Mouse (Mus musculus) mesoderm, embryonic 11.5 days (tissue): Measurements from ENCODE around the gene Ptcra.
"Not testable (repeated sequence)": the region's sequence is repeated elsewhere in the genome, so short reads cannot be mapped to it uniquely, and the experiment has no call there.

ENCODE experiments used
- DNase-seq: peaks from one replicate; pipeline ENCODE4 v3.0.0-alpha.2; 2012; ENCODE audit warnings: low read depth, low spot score

Gene Ptcra

DNA sequence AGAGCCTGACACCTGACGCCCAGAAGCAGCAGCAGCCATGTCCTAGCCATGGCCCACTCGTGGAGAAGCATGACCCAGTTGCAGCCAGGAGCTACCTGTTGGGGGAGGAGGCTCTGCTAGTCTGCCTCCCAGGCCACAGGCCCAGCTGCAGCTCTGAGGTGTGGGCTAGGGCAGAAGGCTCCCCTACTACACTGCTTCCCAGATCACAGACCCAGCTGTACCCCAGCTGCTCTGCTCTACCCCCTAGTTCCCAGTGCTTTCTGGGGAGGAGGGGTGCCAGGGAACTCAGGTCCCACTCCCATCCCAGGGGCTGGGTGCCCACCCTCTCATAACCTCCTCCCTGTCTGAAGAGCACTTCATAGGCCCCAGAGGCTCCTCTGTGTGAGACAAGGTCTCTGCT is at the start of gene Ptcra:
Gene Ptcra (minus strand): TSS at position 169 of the 400 bp plus-strand sequence.
- DNase-seq, result no peak

DNA sequence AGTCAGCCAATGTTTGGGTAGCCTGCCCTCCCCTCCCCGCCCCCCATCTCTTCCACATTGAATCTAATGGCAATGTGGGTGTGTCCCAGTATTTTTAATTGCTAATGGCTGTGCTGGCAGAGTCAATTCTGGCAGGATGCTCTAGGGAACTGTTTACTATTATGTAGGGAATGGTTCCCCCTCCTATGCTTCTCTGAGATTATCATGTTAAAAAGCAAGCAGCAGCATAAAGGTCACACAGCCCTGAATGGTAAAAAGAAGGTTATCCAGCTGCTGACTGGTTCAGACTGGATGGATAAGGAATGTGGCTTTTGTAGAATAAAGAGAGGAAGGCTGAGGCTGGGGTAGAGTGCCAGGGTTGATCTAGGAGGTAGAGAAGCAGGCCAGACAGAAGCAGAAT is 48.9 kb upstream of the Ptcra start:
- no peak for DNase-seq

DNA sequence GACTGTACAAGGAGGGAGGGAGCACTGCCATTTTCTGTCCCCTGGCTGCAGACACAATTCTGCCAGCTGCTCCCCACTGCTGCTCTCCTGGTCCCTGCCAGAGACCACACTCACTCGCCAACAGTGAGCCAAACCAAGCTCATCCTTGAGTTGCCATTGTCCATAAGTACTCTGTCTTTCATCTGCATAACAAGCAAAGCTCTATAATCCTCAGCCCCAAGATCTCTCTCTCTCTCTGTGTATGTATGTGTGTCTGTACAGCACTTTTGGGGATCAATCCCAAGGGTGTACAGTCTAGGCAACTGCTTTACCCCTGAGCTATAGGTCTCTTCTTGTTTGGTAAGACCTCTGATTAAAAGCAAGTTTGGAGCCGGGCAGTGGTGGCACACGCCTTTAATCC is 47.2 kb upstream of the Ptcra start:
- DNase-seq, result no peak

DNA sequence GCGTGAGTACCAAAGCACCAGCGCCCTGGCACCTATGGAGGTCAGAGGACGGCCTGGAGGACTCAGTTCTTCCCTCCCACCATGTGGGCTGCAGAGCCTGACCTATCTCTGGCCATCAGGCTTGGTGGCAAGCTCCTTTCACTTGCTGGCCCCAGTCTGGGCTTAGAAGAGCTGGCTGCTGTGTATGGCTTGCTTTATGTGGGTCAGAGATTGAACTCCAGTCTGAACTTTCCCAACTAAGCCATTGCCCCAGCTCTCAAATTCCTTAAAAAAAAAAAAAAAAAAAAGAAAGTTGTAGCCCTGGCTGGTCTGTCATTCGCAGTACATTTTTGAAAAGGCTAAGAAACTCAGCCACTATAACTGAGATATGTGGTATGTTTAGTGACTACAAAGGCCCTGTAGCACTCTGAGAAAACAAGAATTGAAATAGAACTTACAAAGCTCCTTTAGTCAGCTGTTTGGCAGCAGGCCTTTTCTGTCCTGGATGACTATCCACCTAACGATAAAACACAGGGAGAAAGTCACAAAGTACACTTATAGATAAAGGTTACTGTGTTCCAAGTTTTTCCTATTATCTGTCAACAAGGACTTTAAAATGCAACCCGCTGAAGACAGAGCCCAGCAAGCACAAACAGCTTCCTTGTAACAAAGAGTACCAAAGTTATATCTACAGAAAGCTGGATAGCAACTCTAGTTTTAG is 45.8 kb upstream of the Ptcra start:
- no peak for DNase-seq

DNA sequence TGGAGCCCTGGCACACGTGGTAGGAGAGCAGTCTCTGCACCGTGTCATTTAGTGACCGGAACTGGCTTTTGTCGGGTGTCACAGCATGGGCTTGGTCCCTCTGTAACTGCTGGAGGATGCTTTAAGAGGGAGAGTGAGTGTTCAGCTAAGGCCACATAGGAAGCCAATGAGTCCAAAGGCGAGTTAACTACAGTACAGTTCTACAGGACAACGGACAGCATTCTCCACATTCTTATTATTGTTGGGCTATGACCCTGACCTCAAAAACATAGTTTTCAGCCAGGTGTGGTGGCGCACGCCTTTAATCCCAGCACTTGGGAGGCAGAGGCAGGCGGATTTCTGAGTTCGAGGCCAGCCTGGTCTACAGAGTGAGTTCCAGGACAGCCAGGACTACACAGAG is 44.9 kb upstream of the Ptcra start:
- no peak for DNase-seq

DNA sequence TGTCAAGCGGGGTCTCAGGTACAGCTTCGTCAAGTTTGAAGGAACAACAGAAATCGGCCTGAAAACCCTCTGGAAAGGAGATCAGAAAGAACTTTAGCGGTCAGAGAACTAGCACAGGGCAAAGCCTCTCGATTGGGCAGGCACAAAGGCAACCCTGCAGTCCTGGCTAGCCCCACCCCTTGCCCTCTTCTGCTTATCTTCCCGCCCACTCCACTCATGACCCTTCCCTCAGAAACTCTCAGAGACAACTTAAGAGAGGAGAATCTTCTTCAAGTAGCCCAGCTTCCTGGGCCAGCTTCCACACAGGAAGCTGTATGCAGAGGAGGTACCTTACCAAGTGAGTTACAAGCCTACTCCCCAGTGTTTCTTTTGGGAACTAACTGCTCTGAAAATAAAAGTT is 38.2 kb upstream of the Ptcra start:
- no peak for DNase-seq

DNA sequence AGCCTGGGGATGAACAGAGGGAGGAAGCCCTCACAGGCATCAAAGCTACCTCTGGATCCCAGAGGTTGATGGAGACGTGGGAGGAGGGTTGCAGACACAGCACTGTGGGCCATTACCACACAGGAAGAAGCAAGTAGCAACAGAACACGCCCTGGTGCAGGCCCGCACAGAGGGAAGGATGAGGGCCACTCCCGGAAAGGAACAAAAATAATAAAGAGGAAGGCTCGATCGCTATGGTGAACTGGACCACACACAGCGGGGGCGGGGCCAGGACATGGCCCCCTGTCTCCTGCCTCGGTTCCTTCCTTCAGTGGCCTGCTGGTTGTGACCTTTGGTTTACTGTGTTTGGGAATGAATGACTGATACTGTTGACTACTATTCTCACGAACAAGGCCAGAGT is 36.2 kb upstream of the Ptcra start:
- no peak for DNase-seq

DNA sequence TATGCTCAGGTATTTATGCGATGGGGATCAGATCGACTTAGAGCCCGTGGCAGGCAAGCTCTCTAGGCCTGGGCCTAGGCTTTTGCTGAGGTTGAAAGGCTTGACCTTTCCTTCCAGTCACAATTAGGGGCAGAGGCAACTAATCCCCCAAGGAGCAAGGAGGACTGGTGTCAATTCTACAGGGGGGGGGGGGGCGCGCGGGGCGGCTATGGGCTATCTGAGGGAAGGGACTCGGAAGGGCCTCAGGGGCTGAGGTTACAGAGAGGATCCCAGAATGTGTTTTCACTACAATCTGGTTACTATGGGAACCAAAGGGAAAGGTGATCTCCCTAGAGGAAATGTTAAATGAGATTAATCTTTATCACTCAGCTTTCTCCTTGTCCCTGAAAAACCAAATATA is 33.9 kb upstream of the Ptcra start:
- DNase-seq, result no peak

DNA sequence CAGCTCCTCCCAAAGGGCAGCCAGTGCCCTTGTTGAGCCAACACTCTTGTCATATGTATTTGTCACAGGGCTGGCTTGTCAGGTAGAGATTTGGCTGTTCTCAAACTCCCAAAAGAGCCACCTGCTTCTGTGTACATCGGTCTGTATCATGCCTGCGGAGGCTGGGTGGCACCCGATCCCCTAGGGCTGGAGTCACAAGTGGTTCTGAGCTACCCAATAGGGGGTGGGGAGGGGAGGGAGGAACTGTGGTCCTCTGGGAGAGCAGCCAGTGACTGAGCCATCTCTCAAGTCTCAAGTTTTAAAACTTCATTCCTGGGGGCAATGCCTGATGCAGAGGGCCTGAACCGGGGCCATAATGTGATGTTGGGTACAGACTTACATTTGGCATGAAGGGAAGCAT is 33.2 kb upstream of the Ptcra start:
- no peak for DNase-seq

DNA sequence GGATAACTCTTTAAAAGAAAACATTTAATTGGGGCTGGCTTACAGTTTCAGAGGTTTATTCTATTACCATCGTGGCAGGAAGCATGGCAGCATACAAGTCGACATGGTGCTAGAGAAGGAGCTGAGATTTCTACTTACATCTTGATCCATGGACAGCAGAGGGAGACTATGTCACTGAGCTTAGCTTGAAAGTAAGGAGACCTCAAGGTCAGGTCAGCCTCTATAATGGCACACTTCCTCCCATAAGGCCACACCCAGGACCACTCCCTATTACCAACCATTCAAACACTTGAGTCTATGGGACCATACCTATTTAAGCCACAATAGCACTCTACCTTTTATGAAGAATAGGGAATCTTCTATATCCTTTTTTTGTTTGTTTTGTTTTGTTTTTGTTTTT is 29.5 kb upstream of the Ptcra start:
- no peak for DNase-seq

DNA sequence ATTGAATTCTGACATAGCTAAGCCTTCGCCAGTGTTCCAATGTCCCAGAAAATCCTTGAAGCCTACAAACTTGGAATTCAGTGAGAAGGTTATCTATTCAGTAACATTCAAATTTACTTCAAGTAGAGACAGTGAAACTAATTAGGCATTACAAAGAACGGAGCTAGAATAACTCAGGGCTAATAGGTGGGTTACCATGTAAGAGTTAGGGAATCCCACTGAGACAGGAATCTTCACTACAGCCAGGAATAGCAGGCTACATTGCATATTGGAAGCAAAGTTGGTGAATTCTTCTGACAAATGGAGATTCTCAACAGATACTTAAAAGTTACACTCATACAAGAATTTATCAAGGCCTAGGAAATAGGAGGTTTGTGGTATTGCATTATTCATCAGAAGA is 24.5 kb upstream of the Ptcra start:
- not testable (repeated sequence) for DNase-seq

DNA sequence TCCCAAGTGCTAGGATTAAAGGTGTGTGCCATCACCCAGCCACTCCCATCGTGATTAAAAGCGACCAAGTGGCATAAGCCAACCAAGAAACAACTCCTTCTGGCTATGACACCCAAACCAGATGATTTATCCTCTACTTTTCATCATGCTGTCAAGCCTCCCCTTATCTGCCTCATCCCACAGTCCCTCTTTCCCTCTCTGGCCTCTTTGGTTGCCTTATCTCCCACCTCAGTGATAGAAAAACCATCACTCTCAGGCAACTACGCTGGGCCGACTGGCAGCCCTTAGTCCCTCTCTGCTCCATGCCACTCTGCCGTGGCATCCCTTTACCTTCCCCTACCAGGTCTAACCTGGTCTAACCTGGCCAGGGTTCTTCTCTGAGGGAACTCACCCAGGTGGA is 23.4 kb upstream of the Ptcra start:
- no peak for DNase-seq

DNA sequence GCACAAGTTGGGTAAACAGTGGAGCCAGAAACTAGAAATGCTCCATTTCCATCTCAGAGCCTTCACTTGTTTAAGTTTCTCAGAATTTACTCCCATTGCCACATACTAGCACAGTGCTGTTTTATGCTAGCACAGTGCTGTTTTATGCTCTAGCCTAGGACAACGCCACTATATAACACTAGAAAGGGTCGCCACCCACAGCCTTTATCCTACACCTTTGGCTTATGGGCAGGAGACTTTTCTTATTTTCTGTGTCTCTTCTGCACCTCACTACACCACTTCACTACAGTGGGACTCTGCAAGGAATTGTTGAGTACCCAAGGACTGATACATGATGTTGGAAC is 19.7 kb upstream of the Ptcra start:
- no peak for DNase-seq

DNA sequence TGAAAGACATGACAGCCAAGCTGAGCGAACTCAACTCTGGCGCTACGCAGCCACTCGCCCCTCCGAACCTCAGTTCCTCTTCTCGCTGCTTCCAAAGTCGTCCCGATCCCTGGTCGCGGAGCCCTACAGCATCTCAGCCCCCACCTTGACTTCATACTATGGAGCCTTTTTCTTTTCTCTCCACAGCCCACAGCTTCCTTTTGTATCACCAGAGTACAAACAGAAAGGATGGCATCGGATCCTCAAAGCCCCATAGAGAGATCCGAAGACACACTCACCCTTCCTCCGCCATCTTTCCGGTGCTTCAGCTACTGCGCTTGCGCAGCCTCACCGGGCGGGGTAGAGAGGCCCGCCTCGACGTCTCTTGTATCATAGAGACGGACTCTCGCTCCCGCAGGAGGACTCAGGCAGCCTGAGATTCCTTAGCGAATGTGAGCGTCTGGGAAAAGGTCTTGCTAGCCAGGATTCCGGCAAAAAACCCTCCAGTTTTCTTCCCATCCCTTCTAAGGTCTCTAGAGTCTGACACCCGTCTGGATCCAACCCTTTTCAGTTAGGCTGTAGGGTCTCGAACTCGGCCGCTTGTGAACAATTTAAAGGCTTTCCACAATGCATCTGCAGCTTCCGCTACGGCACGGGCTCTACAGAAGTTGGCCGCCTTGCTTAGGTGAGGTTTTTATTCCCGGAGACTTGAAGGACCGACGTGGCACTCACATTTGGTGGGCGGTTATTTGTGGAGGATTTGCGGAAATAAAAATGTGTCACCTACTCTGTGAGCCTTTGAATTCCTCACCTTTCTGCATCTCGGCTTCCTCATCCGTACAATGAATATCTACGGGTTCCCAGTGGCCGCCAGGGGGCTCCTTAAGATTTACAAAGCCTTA is 19.1 kb upstream of the Ptcra start, which contains the start of gene Rpl7l1:
Gene Rpl7l1 (minus strand): TSS at position 332 of the 881 bp plus-strand sequence.
- peak; percentile 95 for DNase-seq

DNA sequence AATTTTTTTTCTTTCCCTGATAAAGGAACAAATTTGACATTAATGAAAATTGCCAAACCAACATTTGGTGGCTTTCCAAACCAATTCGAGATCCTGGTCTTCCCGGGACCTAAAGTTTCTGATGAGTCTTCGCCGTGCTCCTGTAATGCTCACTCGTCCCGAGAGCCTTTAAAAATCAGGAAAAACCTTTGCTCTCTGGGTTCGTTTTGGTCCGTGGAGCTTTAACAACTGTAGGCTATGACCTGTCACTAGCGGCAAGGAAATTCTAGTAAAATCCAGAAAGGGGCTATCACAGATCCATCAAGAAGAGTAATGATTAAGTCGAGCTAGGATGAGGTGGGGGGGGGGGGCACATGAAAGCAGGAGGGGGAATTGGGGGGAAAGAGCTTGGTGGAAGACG is 18.4 kb upstream of the Ptcra start:
- no peak for DNase-seq

DNA sequence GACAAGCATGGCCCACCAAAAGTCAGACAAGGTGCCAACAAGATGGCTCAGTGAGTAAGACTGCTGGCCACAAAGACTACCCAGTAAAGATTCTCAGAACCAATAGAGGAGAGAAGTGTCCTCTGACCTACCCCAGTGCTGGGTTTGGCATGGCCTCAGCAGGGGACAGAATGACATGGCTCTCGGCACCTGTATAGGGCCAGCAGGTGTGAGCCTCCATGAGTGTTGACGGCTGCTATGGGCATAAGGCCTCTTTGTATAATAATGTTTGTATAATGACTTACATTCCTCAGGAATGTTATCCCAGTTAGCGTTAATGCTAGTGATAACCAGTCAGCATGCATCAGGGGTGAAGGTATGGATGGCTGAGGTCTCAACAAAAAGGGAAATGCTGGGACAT is 12.6 kb upstream of the Ptcra start:
- no peak for DNase-seq

DNA sequence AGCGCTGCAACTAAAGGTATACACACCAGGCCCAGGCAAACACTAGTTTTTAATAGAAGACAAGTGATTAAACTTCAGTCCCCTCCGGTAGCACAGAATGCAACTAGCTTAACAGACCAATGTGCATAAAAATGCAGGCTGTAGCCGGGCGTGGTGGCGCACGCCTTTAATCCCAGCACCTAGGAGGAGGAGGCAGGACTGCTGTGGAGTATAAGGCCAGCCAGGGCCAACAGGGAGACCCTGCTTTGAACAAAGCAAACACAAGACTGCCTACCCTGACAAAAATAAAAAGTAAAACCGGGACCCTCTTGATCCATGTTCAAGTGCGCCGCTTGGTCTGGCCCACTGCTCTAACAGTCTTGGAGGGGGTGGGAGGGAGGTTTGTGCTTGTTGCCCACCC is 11.6 kb upstream of the Ptcra start:
- DNase-seq, result no peak

DNA sequence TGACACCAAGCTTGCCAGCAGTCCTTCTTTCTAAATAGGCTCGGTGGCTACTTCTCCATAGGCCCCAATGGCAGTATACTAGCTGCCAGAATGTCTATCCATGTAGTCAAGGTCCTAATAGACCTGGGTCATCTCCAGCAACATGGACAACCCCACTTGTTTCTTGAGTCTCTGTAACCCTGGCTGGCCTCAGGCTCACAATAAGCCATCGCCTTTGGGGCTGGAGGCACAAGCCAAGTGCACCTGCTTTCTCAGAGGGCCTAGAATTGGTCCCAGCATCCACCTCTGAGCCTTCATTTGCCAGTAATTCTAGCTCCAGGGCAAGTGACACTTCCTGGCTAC is 10.6 kb upstream of the Ptcra start:
- no peak for DNase-seq

DNA sequence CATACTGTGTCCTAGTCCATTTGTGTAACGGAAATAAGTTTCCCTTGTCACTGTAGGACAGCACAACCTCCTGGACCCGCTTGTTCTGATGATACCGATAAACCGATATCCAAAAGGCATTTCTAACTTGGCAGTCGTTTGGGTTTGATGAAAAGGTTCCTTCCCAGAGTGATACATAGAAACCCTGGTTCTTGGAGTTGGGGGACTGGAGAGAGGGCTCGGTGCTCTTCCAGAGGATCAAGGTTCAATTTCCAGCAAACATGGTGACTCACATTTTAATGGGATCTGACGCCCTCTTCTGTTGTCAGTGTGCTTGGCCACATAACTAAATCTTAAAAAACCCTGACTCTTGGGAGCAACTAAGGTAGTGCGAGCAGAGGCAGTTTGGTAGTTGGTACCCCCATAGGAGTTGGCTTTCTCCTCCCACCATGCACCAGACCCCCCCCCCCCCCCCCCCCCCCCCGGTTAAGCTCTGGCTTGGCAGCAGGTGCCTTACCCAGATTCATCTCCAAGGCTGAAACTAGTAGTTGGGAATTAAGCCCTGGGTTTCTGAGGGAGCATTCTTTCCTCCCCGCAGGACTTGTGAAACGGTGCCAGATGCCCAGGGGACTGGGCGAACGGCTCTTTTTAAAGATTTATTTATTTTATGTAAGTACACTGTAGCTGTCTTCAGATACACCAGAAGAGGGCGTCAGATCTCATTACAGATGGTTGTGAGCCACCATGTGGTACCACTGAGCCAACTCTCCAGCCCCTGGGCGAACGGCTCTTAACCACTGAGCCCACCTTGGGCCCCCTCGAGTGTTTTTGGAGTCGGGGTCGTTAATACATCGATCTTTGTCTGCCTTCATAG is 10.0 kb upstream of the Ptcra start:
- no peak for DNase-seq

DNA sequence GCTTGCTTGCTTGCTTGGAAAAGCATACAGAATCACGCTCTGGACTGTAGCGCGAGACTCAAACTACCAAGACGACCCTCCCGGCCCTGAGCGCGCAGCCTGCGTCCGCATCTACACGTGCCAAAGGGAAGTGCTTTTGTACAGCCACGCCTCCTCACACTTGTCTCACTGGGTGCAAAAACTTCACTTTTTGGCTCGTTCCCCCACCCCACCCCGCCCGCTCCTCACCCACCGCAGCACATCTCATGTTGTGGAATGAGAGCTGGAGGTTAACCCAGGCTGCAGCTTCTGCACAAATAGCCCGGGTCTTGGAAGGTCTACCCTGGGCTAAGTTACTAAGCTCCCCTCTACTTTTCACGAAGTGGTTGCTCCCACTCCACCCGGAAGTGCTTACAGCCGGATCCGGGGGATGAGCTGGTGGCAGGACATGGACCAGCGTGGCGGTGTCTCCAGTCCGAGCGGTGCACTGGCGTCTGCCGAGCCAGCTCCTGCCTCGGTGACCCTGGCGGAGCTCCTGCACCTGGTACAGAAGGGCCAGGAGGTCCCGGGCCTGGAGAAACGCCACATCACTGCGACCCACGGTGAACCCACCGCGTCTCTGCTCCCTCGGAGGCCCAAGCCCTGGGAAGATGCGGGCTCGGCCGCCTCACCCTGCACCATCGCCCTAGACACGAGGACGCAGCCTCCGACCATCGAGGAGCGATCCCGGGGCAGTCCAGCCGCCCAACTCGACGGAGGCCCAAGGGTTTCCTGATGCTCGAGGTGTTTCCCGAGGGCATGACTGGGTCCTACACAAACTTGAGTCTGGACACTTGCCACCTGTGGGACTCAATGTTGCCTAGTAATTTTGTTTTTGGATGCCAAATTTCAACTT is 9.1 kb upstream of the Ptcra start, which contains the start of gene 2310039H08Rik:
Gene 2310039H08Rik (plus strand): TSS at position 232 of the 874 bp plus-strand sequence.
- DNase-seq, result peak; percentile 91

DNA sequence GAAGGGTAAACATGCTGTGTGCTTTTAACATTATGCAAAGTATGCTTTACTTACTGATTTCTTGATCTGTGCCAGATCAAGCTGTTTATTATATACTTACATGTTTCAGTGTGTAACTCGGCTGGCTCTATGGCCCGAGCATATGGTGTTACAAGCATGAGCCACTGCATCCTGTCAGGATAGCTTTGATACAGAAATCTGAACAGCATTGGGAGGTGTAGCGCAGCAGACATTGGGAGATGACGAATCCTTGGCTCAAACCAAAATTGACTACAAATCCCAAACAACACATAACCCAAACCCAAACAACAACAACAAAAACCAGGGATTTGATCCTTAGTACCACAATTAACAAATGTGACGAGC is 8.5 kb upstream of the Ptcra start:
- no peak for DNase-seq
